Mouse (Mus musculus): Measurements from ENCODE around the gene Timm8a2. TPM values are rescaled to one million over a fixed set of nuclear protein-coding genes. Genes with fewer than 3 reads are reported as not detected.

Gene Timm8a2
- total RNA-seq (2021) = not detected
- long read RNA-seq, experiment 1 = 0 reads
- long read RNA-seq, experiment 2 = 0 reads

DNA sequence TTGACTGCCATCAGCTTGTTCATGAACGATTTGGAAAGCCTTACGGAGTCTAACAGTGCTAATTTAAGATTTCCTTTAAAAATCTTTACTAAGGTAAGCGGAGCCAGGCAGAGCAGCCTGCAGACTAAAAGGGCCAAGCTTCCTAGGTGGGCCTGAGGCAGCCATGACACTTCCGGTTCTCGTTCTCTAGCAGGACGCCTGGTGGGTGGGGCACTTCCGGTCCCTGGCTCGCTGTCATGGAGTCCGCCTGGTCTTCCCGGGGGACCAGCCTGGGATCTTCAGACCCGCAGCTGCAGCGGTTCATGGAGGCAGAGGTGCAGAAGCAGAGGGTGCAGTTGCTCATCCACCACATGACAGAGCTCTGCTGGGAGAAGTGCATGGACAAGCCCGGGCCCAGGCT, at the start of gene Timm8a2:
Timm8a2 (plus strand) TSS at position 224 of the 400 bp plus-strand sequence.
- no peak for DNase-seq

GRCm38 (mm10) chr14:121985477-121985876, 49.0 kb upstream of the Timm8a2 start:
- DNase-seq = no peak

- DNase-seq = no peak
Measured at GRCm38 (mm10) chr14:121986028-121986427, 48.4 kb upstream of the Timm8a2 start.

DNA sequence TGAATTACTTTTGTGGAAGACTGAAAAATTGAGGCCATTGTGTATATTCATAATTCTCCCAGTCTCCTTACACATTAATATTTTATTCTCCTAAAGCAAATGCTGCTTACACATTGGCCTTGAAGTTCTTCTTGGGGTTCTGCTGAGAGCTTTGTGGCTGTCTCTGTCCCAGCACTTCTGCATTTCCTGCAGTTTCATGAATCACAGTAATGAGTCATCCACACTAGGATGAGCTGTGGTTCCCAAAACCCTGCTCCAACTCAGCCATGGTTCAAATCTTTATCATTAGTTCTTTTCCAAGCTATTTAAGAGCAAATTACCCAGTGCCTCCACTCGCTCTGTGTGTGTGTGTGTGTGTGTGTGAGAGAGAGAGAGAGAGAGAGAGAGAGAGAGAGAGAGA, 47.2 kb upstream of the Timm8a2 start:
- no peak for DNase-seq

DNA sequence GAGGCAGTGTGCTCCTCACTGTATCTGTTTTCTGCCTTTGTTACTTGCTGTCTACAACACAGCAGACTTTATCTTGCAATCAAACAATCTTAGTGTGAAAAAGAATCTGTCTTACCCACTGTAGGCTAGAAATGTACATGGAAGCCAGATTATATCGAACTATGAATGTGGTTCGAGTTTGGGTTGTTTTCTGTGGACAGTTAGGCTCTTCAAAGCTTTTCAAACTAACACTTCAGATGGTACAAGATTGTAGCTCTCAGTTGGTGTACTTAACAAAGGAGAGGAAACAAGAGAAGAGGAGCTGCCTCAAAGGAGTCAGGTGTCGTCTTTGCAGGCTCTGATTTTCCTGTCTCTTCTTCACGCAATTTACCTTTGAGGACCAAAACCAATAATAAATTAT, 46.8 kb upstream of the Timm8a2 start:
- no peak for DNase-seq

GRCm38 (mm10) chr14:121989331-121989730, 45.1 kb upstream of the Timm8a2 start:
- no peak for DNase-seq

DNA sequence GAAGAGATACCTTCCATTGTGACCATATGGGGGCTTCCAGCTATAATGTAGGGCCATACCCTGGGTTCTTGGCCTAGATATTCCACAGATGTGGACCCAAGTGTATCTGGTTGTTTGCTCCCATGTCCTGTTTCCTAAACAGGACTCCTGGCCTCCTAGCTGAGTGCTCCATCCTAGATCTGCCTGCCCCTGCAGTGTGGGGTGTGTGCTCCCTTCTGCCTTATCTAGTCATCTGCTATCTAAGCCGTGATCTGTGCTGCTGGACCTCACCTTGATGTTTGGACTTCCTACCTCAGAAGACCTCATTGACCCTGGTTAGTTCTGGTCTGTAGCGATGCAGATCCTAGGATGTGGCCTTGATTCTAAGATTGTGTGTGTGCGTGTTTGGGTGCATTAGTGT, 44.6 kb upstream of the Timm8a2 start:
- DNase-seq = no peak

GRCm38 (mm10) chr14:121990897-121991296, 43.6 kb upstream of the Timm8a2 start:
- no peak for DNase-seq

DNA sequence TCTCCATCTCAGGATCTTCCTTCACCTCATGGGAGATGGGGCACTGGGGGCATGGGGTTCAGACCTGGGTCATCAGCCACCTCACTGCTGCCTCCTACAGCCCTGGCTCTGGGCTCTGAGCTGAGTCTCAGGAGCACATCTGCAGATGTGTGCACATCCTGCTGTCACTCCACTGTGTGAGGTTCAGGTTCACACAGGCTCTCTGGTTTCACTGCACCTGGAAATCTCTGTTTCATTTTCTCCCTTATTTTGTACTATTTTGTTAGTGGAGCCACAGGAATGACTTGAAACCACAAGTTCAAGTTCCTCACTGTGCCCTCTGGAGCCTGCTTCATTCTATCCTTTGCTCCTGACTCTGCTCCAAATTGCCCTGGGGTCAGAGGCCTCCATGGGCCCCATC, 42.6 kb upstream of the Timm8a2 start:
- DNase-seq = no peak

- no peak for DNase-seq
Measured at GRCm38 (mm10) chr14:121992395-121993280, 41.8 kb upstream of the Timm8a2 start.

- no peak for DNase-seq
Measured at GRCm38 (mm10) chr14:121993616-121994015, 40.9 kb upstream of the Timm8a2 start.

- no peak for DNase-seq
Measured at GRCm38 (mm10) chr14:121994171-121994700, 40.2 kb upstream of the Timm8a2 start.

- no peak for DNase-seq
Measured at GRCm38 (mm10) chr14:121994846-121995556, 39.5 kb upstream of the Timm8a2 start.

DNA sequence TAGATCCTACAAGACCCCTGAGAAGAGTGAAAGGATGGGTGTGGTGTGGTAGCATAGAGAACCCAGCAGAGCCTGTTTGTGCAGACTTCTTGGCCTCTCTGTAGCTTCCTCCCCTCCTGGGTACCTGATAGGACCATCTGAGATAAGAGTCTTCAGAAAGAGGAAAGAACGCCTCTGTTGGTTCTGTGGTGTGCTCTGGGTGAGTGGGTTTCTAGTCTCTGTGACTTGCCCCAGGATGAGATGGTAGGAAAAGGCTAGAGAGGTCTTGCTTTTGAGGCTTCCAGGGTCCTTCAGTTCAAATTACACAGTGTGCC, 39.0 kb upstream of the Timm8a2 start:
- no peak for DNase-seq

GRCm38 (mm10) chr14:121996786-121997185, 37.7 kb upstream of the Timm8a2 start:
- DNase-seq = peak; percentile 59

- no peak for DNase-seq
Measured at GRCm38 (mm10) chr14:121999455-121999854, 35.0 kb upstream of the Timm8a2 start.

- no peak for DNase-seq
Measured at GRCm38 (mm10) chr14:122000346-122001105, 33.9 kb upstream of the Timm8a2 start.

DNA sequence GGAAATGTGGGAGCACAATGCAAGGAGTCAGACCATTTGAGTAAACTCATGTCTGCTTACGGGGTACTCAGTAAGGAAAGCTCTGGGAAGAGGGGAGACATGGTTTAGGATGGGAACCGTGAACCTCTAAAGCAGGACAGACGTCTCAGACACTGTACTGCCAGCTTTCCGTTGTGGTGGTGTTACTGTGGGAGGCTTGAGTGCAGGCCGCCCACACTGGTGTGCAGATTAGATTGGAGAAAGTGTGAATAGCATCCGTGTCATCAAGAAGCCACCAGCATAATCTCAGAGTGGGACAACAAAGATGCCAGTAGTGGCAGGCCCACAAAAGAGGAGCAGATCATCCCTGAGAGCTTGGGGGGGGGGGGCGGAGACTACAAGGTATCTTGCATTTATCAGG, 32.2 kb upstream of the Timm8a2 start:
- no peak for DNase-seq

GRCm38 (mm10) chr14:122003812-122004211, 30.7 kb upstream of the Timm8a2 start:
- DNase-seq = no peak

DNA sequence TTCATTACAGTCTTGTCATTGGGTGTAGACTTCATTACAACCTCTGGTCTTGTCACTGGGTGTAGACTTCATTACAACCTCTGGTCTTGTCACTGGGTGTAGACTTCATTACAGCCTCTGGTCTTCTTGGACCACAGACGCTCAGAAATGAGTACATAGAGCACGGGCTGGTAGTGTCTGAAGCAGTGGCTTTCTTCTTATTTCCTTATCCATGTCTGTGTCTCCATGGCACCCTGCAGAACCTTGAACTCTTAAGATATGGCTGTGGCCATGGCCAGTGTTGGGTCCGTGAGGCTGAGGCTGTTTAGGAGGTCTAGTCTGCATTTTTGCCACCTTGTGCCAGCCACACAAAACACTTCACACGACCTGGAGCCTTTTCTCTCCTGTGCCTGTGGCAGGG, 26.2 kb upstream of the Timm8a2 start:
- DNase-seq = no peak

GRCm38 (mm10) chr14:122009502-122009901, 25.0 kb upstream of the Timm8a2 start:
- no peak for DNase-seq

- peak; percentile 26 for DNase-seq
Measured at GRCm38 (mm10) chr14:122010301-122010700, 24.2 kb upstream of the Timm8a2 start.

GRCm38 (mm10) chr14:122011768-122012167, 22.7 kb upstream of the Timm8a2 start:
- no peak for DNase-seq

Measured in gastrocnemius, postnatal 10 days (tissue).